Mouse (Mus musculus) retina, adult 2 months (tissue): Measurements from ENCODE around the gene Lrrc2.

ENCODE experiments used
- DNase-seq: peaks from one replicate; pipeline ENCODE4 v3.0.0-alpha.2; 2012; ENCODE audit warnings: low read depth, low spot score

Lrrc2 gene

GRCm38 (mm10) chr9:110951397-110951796, at the start of gene Lrrc2:
TSS of gene Lrrc2 (plus strand) at chr9:110951545.
- no peak for DNase-seq

GRCm38 (mm10) chr9:110902271-110902670, 49.1 kb upstream of the Lrrc2 start:
- no peak for DNase-seq

DNA sequence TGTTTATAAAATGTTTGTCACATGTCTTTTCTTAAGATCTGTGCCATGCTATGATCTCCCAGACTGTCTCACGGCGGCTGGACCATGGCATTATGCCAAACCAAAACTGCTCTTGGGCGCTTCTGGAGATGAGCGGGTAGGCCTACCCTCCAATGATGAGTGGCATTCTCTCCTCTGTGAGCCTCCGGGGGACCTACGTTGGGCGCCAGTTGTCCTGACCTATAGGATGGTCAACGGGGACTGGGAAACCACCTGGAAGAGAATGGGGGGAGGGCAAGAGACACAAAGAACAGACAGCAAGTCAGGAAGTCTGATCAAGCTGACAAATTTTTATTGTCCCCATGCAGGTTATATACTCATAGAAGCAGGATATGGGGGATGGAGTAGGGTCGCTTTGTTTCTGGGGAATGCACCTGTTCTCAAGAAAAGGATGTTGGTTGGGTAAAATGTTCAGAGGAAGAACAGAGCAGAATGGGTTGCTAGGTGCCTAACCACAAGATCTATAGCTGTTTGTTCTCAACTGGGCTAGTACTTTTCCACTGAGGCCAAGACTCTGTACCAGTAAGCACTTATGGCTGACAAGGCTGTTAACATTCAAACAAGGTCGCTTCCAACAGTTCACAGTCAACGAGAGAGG, 44.0 kb upstream of the Lrrc2 start:
- no peak for DNase-seq

GRCm38 (mm10) chr9:110907838-110908630, 43.3 kb upstream of the Lrrc2 start:
- DNase-seq = no peak

DNA sequence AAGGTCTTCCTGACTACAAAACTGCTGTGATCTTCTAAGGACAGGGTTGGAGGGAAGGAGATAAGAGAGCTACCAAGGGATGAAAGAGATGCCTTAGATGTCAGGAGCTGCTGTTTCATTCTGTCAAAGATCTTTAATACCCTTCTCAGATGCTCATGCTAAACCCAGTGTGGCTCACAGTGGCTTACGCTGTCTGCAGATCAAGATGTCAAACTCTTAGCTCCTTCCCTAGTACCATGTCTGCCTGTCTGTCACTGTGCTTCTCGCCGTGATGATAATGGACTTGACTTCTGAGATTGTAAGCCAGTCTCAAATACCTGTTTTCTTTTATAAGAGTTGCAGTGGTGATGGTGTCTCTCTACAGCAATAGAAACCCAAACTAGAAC, 42.7 kb upstream of the Lrrc2 start:
- DNase-seq = no peak

- DNase-seq = no peak
Measured at GRCm38 (mm10) chr9:110909371-110909967, 41.9 kb upstream of the Lrrc2 start.

DNA sequence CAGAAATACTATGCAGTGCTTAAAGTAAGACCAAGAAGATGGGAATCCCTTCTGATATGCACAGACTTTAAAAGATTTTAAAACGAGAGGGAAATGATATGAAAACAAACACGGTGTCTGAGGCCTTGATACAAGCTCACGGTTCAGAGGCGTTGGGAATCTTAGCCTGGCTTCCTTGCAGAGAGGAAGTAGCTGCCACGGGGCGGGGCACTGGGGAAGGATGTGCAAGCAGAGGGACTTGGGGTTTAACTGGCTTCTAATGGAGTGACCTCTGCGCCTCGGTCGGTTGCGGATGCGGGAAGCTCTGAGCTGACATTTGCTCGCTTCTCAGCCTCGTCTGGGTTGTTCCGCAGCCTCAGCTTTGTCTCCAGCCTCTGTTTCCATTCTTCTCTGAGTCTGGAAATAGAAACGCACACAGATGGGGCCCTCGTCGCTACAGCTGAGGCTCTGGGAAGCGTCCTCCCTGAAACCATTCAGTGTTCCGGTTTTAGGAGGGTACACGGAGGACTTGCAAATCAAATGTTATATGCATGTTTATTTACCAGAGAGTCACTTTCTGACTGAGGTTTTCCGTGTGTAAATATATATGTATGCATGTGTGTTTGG, 36.6 kb upstream of the Lrrc2 start:
- DNase-seq = no peak

DNA sequence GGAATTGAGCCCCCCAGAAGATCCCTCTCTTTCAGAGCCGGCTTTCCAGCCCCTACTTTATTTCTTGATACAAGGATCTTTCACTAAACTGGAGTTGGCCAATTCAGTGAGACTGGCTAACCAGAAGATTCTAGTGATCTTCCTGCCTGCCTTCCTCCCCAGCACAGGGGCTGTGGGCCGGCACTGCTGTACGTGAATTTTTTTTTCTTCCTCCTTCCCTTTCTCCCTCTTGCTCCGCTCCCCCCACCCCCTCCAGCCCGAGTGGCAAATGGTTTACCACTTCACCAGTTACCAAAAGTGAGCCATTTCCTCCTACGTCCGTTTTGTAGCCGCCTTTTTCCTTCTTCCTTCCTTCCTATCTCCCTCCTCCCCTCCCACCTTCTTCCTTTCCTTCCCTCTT, 35.9 kb upstream of the Lrrc2 start:
- no peak for DNase-seq

- no peak for DNase-seq
Measured at GRCm38 (mm10) chr9:110916786-110917185, 34.6 kb upstream of the Lrrc2 start, which contains the start of gene Fam240a. TSS of gene Fam240a (minus strand) at chr9:110916861.

DNA sequence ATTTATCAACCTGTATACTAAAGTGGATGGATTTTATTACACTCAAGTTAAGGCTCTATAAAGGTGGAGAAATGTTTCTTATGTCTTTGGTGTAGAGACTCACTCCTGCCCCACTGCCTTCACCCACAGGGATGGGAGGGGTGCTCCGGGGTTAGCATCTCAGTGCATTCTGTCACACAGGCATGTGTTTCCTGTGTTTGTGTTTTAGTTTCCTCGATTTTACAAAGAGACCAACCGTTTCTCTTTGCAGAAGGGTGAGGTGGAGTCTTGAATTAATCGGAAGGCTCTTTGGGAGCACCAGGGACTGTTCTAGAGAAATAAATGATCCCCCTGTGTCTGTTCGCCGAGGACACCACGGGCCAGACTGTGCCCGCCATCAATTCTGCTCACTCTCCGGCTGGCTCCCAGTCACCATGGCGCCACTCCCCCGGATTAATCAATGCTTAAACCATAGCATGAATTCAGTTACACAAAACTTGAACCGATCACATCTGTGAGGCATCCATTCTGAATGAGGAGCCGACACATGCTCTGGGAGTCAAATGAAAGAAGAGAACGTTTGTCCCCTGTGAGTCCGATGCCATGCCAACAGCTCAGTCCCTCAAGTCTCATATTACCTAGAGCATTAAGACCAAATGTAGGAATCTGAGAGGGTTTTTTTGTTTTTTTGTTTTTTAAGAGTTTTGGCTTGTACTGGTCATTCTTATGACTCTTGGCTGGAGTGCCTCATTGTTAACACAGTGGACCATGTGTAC, 30.5 kb upstream of the Lrrc2 start:
- no peak for DNase-seq

GRCm38 (mm10) chr9:110922759-110923158, 28.6 kb upstream of the Lrrc2 start:
- peak; percentile 45 for DNase-seq

- DNase-seq = no peak
Measured at GRCm38 (mm10) chr9:110931573-110931972, 19.8 kb upstream of the Lrrc2 start.

- no peak for DNase-seq
Measured at GRCm38 (mm10) chr9:110933850-110934437, 17.4 kb upstream of the Lrrc2 start.

GRCm38 (mm10) chr9:110935941-110936340, 15.4 kb upstream of the Lrrc2 start:
- DNase-seq = no peak

- DNase-seq = no peak
Measured at GRCm38 (mm10) chr9:110937506-110938490, 13.5 kb upstream of the Lrrc2 start.

GRCm38 (mm10) chr9:110944265-110944664, 7.1 kb upstream of the Lrrc2 start:
- no peak for DNase-seq

DNA sequence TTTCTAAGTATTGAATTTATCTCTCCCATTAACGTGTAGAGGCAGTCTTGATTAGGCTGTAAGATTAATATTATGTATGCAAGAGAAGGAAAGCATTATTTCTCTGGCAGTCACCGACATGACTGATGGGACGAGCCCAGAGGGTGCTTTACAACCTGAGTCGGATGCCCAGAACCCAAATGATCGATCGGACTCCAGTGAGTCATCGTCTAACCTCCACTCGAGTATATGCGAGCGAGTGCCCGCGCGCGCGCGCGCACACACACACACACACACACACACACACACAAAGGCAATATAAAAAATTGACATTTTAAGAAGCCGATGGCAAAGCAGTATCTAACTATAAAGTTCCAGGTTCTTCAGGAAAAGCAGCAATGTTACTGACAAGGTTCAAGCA, 6.0 kb upstream of the Lrrc2 start:
- DNase-seq = no peak

- DNase-seq = no peak
Measured at GRCm38 (mm10) chr9:110945926-110946325, 5.4 kb upstream of the Lrrc2 start, which contains the start of gene Tdgf1. TSS of gene Tdgf1 (minus strand) at chr9:110946158.

- no peak for DNase-seq
Measured at GRCm38 (mm10) chr9:110946548-110947044, 4.7 kb upstream of the Lrrc2 start.

DNA sequence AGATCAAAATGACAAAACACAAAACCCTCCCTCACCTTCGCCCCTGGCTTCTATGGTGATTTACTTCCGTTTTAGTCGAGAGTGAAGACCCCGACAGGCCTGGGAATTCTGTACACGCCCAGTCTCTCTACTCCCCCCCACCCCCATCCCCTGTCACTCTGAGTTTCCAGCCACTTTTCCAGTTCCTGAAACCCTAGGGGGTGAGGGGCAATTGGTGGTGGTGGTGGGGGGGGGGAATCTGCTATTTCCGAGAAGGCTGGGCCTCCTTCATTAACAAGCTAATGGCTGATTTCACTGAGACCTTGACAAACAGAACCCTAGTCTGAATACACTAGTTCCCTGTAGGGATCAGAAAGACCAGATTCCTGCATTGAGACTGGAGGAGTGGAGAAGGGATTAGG, 4.1 kb upstream of the Lrrc2 start:
- no peak for DNase-seq
